Mouse (Mus musculus) CD4-positive helper T cell, adult 2 months (primary cell): ENCODE measurements around the gene Gm20503.

Experiments used
- DNase-seq: peaks from one replicate; pipeline ENCODE4 v3.0.0-alpha.2; 2012; ENCODE audit warnings: low read depth, missing footprints, low spot score

Gm20503 gene

GRCm38 (mm10) chr4:59002948-59003805 lies at the start of gene Gm20503:
Gene Gm20503 (plus strand): TSS chr4:59003210.
- DNase-seq: peak; percentile 95

- peak; percentile 14 for DNase-seq
Observed at GRCm38 (mm10) chr4:58961719-58962118, 41.3 kb upstream of the Gm20503 start.

- DNase-seq: no peak
Observed at GRCm38 (mm10) chr4:58963271-58963670, 39.7 kb upstream of the Gm20503 start.

- DNase-seq: no peak
Observed at GRCm38 (mm10) chr4:58965136-58965535, 37.9 kb upstream of the Gm20503 start.

- no peak for DNase-seq
Observed at GRCm38 (mm10) chr4:58970678-58971077, 32.3 kb upstream of the Gm20503 start.

- DNase-seq: no peak
Observed at GRCm38 (mm10) chr4:58975711-58976110, 27.3 kb upstream of the Gm20503 start.

GRCm38 (mm10) chr4:58981421-58981820 lies 21.6 kb upstream of the Gm20503 start:
- no peak for DNase-seq

GRCm38 (mm10) chr4:58982806-58983205 lies 20.2 kb upstream of the Gm20503 start:
- no peak for DNase-seq

GRCm38 (mm10) chr4:58985157-58985648 lies 17.8 kb upstream of the Gm20503 start:
- DNase-seq: peak; percentile 75

GRCm38 (mm10) chr4:58986540-58987190 lies 16.3 kb upstream of the Gm20503 start, which contains the start of gene Ptgr1:
Gene Ptgr1 (minus strand): TSS chr4:58987119.
- peak; percentile 72 for DNase-seq

- DNase-seq: no peak
Observed at GRCm38 (mm10) chr4:58989303-58989898, 13.6 kb upstream of the Gm20503 start.

GRCm38 (mm10) chr4:58990609-58991434 lies 12.2 kb upstream of the Gm20503 start:
- DNase-seq: no peak

GRCm38 (mm10) chr4:58992195-58992594 lies 10.8 kb upstream of the Gm20503 start:
- no peak for DNase-seq

- DNase-seq: no peak
Observed at GRCm38 (mm10) chr4:58994762-58995161, 8.2 kb upstream of the Gm20503 start, which contains the start of gene Dnajc25. Gene Dnajc25 (plus strand): TSS chr4:58995062.

GRCm38 (mm10) chr4:58995251-58995693 lies 7.7 kb upstream of the Gm20503 start:
- no peak for DNase-seq

- no peak for DNase-seq
Observed at GRCm38 (mm10) chr4:58997081-58997480, 5.9 kb upstream of the Gm20503 start.

- DNase-seq: no peak
Observed at GRCm38 (mm10) chr4:58998688-58999087, 4.3 kb upstream of the Gm20503 start.

- DNase-seq: peak; percentile 75
Observed at GRCm38 (mm10) chr4:58999686-59000085, 3.3 kb upstream of the Gm20503 start.

GRCm38 (mm10) chr4:59000614-59001013 lies 2.4 kb upstream of the Gm20503 start:
- peak; percentile 85 for DNase-seq

- DNase-seq: no peak
Observed at GRCm38 (mm10) chr4:59003806-59004200, 793 bp downstream of the Gm20503 start.

GRCm38 (mm10) chr4:59006211-59006610 lies 3.2 kb downstream of the Gm20503 start:
- DNase-seq: no peak
